Mouse (Mus musculus) liver, embryonic 12.5 days (tissue): ENCODE measurements around the gene Pacsin2. TPM values are rescaled to one million over a fixed set of nuclear protein-coding genes. Genes with fewer than 3 reads are reported as not detected.
"Not testable (repeated sequence)": the region's sequence is repeated elsewhere in the genome, so short reads cannot be mapped to it uniquely, and the experiment has no call there.

ENCODE experiments used
- ATAC-seq: fragments of 200-750 bp; cut with Nextera tagmentation; 2 replicates; pipeline ENCODE4 v1.8.0; 2017; ENCODE audit warnings: moderate number of reproducible peaks, mild to moderate bottlenecking, moderate library complexity
- H3K27ac ChIP-seq: fragments of 300-500 bp; sonication (generic); 2 replicates; pipeline ENCODE4 v1.5.1; 2016; ENCODE audit warnings: mild to moderate bottlenecking
- H3K27me3 ChIP-seq: fragments of 300-500 bp; sonication (generic); replicated peaks from 2 replicates; pipeline ENCODE4 v1.6.1; 2016; ENCODE audit warnings: mild to moderate bottlenecking, moderate library complexity
- H3K36me3 ChIP-seq: fragments of 300-500 bp; sonication (generic); 2 replicates; pipeline ENCODE4 v1.6.1; 2016; ENCODE audit warnings: mild to moderate bottlenecking, moderate library complexity
- H3K4me1 ChIP-seq: fragments of 300-500 bp; sonication (generic); 2 replicates; pipeline ENCODE4 v1.6.1; 2016
- H3K4me2 ChIP-seq: fragments of 300-500 bp; sonication (generic); 2 replicates; pipeline ENCODE4 v1.6.1; 2016; ENCODE audit warnings: mild to moderate bottlenecking, moderate library complexity
- H3K4me3 ChIP-seq: fragments of 300-500 bp; sonication (generic); 2 replicates; pipeline ENCODE4 v1.5.1; 2016; ENCODE audit warnings: mild to moderate bottlenecking, moderate library complexity
- H3K9ac ChIP-seq: fragments of 300-500 bp; sonication (generic); 2 replicates; pipeline ENCODE4 v1.6.1; 2016; ENCODE audit warnings: mild to moderate bottlenecking, moderate library complexity
- H3K9me3 ChIP-seq: fragments of 300-500 bp; sonication (generic); replicated peaks from 2 replicates; pipeline ENCODE4 v1.6.1; 2016; ENCODE audit warnings: mild to moderate bottlenecking, moderate library complexity
- WGBS: fragments of 180-500 bp; shearing (Covaris S2); methylation state at CpG from one replicate; pipeline ENCODE4 v1.1.7; 2016; ENCODE audit not compliant: insufficient replicate concordance; 5-methylcytosine and 5-hydroxymethylcytosine counted together
- polyA plus RNA-seq: library from polyadenylated mRNA; unstranded; fragments of >200 nt; fragmentation: Nextera tagmentation; extraction: Ambion mirVana; gene quantifications from 2 replicates; pipeline ENCODE4 v1.2.1, GENCODE M21; 2016

The Pacsin2 gene
- polyA plus RNA-seq, 1 experiment from 2014 or later = 65.1 TPM

GRCm38 (mm10) chr15:83392722-83393121 lies 71.7 kb downstream of the Pacsin2 start:
- H3K27ac ChIP-seq = no peak overlapping the region
- 81% methylated on average over 2 of the region's 2 CpGs for WGBS
- 0 out of 2 replicates have a peak, but pooled peaks cover under 1% of the 10 kb centered on the region for H3K4me1 ChIP-seq
- no peak overlapping the region for H3K9ac ChIP-seq
- H3K36me3 ChIP-seq = peaks cover 86% of the 10 kb centered on the region
- H3K4me2 ChIP-seq = no peak overlapping the region
- H3K27me3 ChIP-seq = no peaks in the 10 kb centered on the region
- no peaks in the 10 kb centered on the region for H3K9me3 ChIP-seq
- H3K4me3 ChIP-seq = no peak overlapping the region
- ATAC-seq = no peak

DNA sequence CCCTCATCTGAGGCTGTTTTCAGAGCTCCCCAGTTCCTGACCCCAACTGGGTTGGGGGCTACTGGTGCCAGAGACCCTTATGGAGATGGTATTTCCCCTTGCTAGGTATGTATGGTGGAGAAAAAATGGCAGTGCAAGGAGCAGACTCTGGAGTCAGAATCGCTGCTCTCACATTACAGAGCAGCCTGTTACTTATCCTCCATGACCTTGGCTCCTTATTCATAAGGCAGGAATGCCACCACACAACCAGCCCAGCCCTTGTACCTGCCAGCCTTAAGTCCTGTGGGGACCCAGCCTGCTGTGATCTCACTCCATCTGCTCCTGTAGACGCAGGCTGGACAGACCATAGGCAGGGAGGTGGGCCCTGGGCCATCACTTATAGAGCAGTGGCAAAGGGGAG lies 76.5 kb downstream of the Pacsin2 start:
- no peak overlapping the region for H3K4me3 ChIP-seq
- 0 out of 2 replicates have a peak overlapping the region, but pooled peaks have one; percentile 8 for H3K27ac ChIP-seq
- H3K27me3 ChIP-seq = no peaks in the 10 kb centered on the region
- WGBS = 78% methylated on average over 2 of the region's 2 CpGs
- no peak overlapping the region for H3K4me2 ChIP-seq
- H3K9me3 ChIP-seq = no peaks in the 10 kb centered on the region
- H3K9ac ChIP-seq = no peak overlapping the region
- no peak for ATAC-seq
- H3K4me1 ChIP-seq = no peaks in the 10 kb centered on the region
- H3K36me3 ChIP-seq = peaks cover 99% of the 10 kb centered on the region

DNA sequence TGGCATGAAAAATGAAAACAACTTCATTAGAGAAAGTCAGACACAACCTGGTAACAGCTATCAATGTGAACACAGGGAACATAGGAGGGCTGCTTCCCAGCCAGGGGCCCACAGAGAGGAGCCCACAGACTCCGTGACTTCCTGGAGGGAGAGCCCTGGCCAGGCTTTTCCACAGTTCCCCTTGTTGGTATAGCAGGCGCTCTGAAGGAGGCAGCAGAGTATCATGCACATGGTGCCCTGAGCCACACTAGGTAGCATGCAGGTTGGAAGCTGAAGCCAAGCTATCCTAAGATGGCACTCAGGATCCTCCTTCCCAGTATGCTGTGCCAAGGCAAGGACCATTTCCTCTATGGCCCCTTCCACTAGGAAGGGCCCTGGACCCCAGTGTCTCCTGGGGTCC lies 80.8 kb downstream of the Pacsin2 start:
- Histone ChIP-seq H3K4me3 (no peak overlapping the region), H3K36me3 (peaks cover 100% of the 10 kb centered on the region), H3K4me2 (no peak overlapping the region), H3K9ac (no peak overlapping the region), H3K9me3 (0 out of 2 replicates have a peak, but pooled peaks cover 3% of the 10 kb centered on the region), H3K27ac (no peak overlapping the region), H3K27me3 (no peaks in the 10 kb centered on the region), H3K4me1 (peaks cover 15% of the 10 kb centered on the region)
- ATAC-seq = no peak
- WGBS = 77% methylated on average over 2 of the region's 2 CpGs

GRCm38 (mm10) chr15:83383136-83383535 lies 81.3 kb downstream of the Pacsin2 start:
- H3K4me3 ChIP-seq = no peak overlapping the region
- 0 out of 2 replicates have a peak, but pooled peaks cover 3% of the 10 kb centered on the region for H3K9me3 ChIP-seq
- H3K4me2 ChIP-seq = no peak overlapping the region
- H3K4me1 ChIP-seq = peaks cover 20% of the 10 kb centered on the region
- H3K27ac ChIP-seq = no peak overlapping the region
- no peak for ATAC-seq
- 86% methylated on average over 5 of the region's 5 CpGs for WGBS
- H3K36me3 ChIP-seq = peaks cover 100% of the 10 kb centered on the region
- no peak overlapping the region for H3K9ac ChIP-seq
- no peaks in the 10 kb centered on the region for H3K27me3 ChIP-seq

DNA sequence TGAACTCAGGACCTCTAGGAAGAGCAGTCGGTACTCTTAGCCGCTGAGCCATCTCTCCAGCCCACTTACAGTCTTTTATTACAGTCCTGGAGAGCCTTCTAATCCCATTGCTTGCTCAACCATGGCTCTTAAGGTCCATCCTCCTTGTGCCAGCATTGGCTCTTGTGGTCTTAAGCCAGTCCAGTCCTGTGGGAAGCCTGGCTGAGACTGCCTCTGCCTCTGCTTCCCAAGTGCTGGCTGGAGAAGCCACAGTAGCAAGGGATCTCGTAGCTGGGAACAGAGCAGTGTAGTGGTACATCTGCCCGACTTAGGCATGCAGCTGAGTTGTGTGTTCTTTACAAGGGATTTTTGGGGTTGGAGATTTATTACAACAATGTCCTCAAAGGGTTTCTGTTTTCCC lies 81.9 kb downstream of the Pacsin2 start:
- Histone ChIP-seq H3K9me3 (0 out of 2 replicates have a peak, but pooled peaks cover 3% of the 10 kb centered on the region), H3K27me3 (no peaks in the 10 kb centered on the region), H3K4me3 (no peak overlapping the region), H3K27ac (no peak overlapping the region), H3K9ac (no peak overlapping the region), H3K4me2 (no peak overlapping the region), H3K36me3 (peaks cover 100% of the 10 kb centered on the region), H3K4me1 (peaks cover 26% of the 10 kb centered on the region)
- WGBS = 87% methylated on average over 4 of the region's 4 CpGs
- no peak for ATAC-seq

DNA sequence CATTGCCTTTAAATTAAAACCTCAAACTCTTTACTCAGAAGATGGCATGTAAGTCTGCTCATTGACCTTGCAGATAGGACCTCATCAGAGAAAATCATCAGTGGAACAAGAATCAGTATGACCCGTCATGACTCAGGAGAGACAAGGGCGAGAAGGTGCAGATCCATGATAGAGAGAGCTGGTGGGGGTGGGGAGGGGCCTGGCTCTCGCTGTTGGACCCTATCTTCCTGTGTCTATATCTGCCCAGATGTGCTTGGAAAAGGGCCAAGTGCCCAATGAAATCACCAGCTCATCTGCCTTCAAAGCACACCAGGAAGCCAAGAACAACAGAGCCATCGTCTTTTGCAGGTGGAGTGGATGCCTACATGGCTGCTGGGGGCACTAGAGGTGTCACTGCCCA lies 87.3 kb downstream of the Pacsin2 start:
- no peaks in the 10 kb centered on the region for H3K9me3 ChIP-seq
- peak overlapping the region; percentile 35; the same call in 1 of the 2 replicates for H3K9ac ChIP-seq
- no peak overlapping the region for H3K4me3 ChIP-seq
- peak overlapping the region; percentile 86 for H3K27ac ChIP-seq
- 35% methylated on average over 4 of the region's 4 CpGs for WGBS
- peak; percentile 77 for ATAC-seq
- peak overlapping the region; percentile 44 for H3K4me2 ChIP-seq
- H3K4me1 ChIP-seq = peaks cover 69% of the 10 kb centered on the region
- H3K36me3 ChIP-seq = peaks cover 90% of the 10 kb centered on the region
- no peaks in the 10 kb centered on the region for H3K27me3 ChIP-seq

DNA sequence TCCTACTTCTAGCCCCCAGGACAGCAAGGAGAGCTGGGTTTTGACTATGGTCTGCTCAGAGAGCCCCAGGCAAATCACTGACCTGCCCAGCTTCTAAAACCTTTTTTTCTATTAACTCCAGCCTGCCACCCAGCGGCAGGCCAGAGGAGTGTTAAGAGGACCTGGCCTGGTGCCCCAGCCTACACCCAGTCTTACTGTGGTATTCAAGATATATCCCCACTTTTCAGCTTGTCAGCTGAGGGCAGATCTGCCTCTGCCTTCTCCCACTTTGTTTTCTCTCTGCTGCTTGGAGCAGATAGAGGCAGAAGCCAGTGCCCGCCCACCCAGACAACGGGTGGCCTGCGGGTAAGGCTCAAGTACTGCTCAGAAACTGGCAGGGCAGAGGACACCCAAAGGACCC lies 89.3 kb downstream of the Pacsin2 start:
- H3K4me1 ChIP-seq = peaks cover 69% of the 10 kb centered on the region
- WGBS = 16% methylated on average over 4 of the region's 4 CpGs
- peak; percentile 93 for ATAC-seq
- peak overlapping the region; percentile 25; the same call in 1 of the 2 replicates for H3K4me3 ChIP-seq
- peak overlapping the region; percentile 59 for H3K9ac ChIP-seq
- H3K4me2 ChIP-seq = peak overlapping the region; percentile 55
- H3K9me3 ChIP-seq = no peaks in the 10 kb centered on the region
- H3K27me3 ChIP-seq = no peaks in the 10 kb centered on the region
- H3K36me3 ChIP-seq = peaks cover 72% of the 10 kb centered on the region
- H3K27ac ChIP-seq = peak overlapping the region; percentile 91

GRCm38 (mm10) chr15:83374076-83374475 lies 90.3 kb downstream of the Pacsin2 start:
- Histone ChIP-seq H3K27ac (peak overlapping the region; percentile 20; the same call in 1 of the 2 replicates), H3K9ac (peak overlapping the region; percentile 42), H3K4me3 (no peak overlapping the region), H3K4me2 (no peak overlapping the region), H3K4me1 (peaks cover 59% of the 10 kb centered on the region), H3K36me3 (peaks cover 61% of the 10 kb centered on the region), H3K9me3 (no peaks in the 10 kb centered on the region), H3K27me3 (no peaks in the 10 kb centered on the region)
- ATAC-seq = no peak

GRCm38 (mm10) chr15:83368702-83369101 lies 95.7 kb downstream of the Pacsin2 start:
- WGBS = 78% methylated on average over 4 of the region's 4 CpGs

GRCm38 (mm10) chr15:83368261-83368660 lies 96.1 kb downstream of the Pacsin2 start:
- peaks cover 48% of the 10 kb centered on the region for H3K4me1 ChIP-seq
- no peak overlapping the region for H3K4me2 ChIP-seq
- WGBS = 80% methylated on average over 2 of the region's 2 CpGs
- no peak overlapping the region for H3K9ac ChIP-seq
- H3K4me3 ChIP-seq = no peak overlapping the region
- ATAC-seq = no peak
- H3K27ac ChIP-seq = no peak overlapping the region
- H3K27me3 ChIP-seq = no peaks in the 10 kb centered on the region
- peaks cover 14% of the 10 kb centered on the region for H3K36me3 ChIP-seq
- H3K9me3 ChIP-seq = no peaks in the 10 kb centered on the region

More at GRCm38 (mm10) chr15:83368702-83369101, 95.7 kb downstream of the Pacsin2 start:
- not testable (repeated sequence) for H3K4me3 ChIP-seq, H3K9me3 ChIP-seq, H3K4me2 ChIP-seq, H3K27me3 ChIP-seq, H3K9ac ChIP-seq, H3K27ac ChIP-seq, ATAC-seq
- H3K36me3 ChIP-seq = peaks cover 18% of the 10 kb centered on the region
- H3K4me1 ChIP-seq = peaks cover 49% of the 10 kb centered on the region

- WGBS = 8% methylated on average over 58 of the region's 58 CpGs
Observed at GRCm38 (mm10) chr15:83366933-83367552, 97.4 kb downstream of the Pacsin2 start.

GRCm38 (mm10) chr15:83365697-83366096 lies 98.7 kb downstream of the Pacsin2 start:
- Histone ChIP-seq H3K9ac (no peak overlapping the region), H3K27me3 (no peaks in the 10 kb centered on the region), H3K27ac (no peak overlapping the region), H3K36me3 (no peaks in the 10 kb centered on the region), H3K4me1 (peaks cover 53% of the 10 kb centered on the region), H3K4me2 (peak overlapping the region; percentile 87; the same call in 1 of the 2 replicates), H3K9me3 (no peaks in the 10 kb centered on the region), H3K4me3 (no peak overlapping the region)
- no peak for ATAC-seq

More at GRCm38 (mm10) chr15:83366933-83367552, 97.4 kb downstream of the Pacsin2 start:
- Histone ChIP-seq H3K36me3 (peaks cover 2% of the 10 kb centered on the region), H3K4me2 (peak overlapping the region; percentile 87), H3K27me3 (no peaks in the 10 kb centered on the region), H3K27ac (no peak overlapping the region), H3K4me1 (peaks cover 53% of the 10 kb centered on the region), H3K4me3 (peak overlapping the region; percentile 58), H3K9me3 (no peaks in the 10 kb centered on the region), H3K9ac (peak overlapping the region; percentile 59)
- peak; percentile 83 for ATAC-seq
